Mouse (Mus musculus): ENCODE results near the gene Mxd3. TPM values are rescaled to one million over a fixed set of nuclear protein-coding genes. Genes with fewer than 3 reads are reported as not detected.

Mxd3 gene
- total and polyA plus RNA-seq, 2 experiments from 2014 or later: 3.5 to 6.6 TPM

- 88% methylated on average over 9 of the region's 9 CpGs for WGBS
Observed at GRCm38 (mm10) chr13:55313051-55313450, 16.6 kb downstream of the Mxd3 start.

GRCm38 (mm10) chr13:55312028-55312630 is 17.5 kb downstream of the Mxd3 start:
- H3K4me1 ChIP-seq (ENCODE audit: insufficient read depth, low read length): no peaks in the 10 kb centered on the region
- 93% methylated on average over 8 of the region's 8 CpGs for WGBS
- no peak overlapping the region for H3K4me2 ChIP-seq (ENCODE audit: low read depth, low read length, poor library complexity, severe bottlenecking)
- H3K27ac ChIP-seq (ENCODE audit: low read depth, low read length): no peak overlapping the region
- DNase-seq (ENCODE audit: low spot score) (no peak), ATAC-seq (ENCODE audit: low FRiP score) (no peak)
- no peak for TF ChIP-seq CTCF (IDR thresholded peaks at IDR 0.05)
- peaks cover 61% of the 10 kb centered on the region for H3K36me3 ChIP-seq (ENCODE audit: insufficient read depth, low read length)
- H3K27me3 ChIP-seq (ENCODE audit: insufficient read depth, low read length): no peaks in the 10 kb centered on the region
- H3K9me3 ChIP-seq (ENCODE audit: low read length): no peaks in the 10 kb centered on the region
- H3K4me3 ChIP-seq (ENCODE audit: low read depth, low read length): no peak overlapping the region
- H3K9ac ChIP-seq (replicated peaks; ENCODE audit: low read length, poor library complexity, severe bottlenecking): no peak overlapping the region

More at GRCm38 (mm10) chr13:55313051-55313450, 16.6 kb downstream of the Mxd3 start:
- DNase-seq (ENCODE audit: low spot score): no peak
- Histone ChIP-seq H3K4me1 (ENCODE audit: insufficient read depth, low read length) (no peaks in the 10 kb centered on the region), H3K27ac (ENCODE audit: low read depth, low read length) (no peak overlapping the region), H3K27me3 (ENCODE audit: insufficient read depth, low read length) (no peaks in the 10 kb centered on the region), H3K9ac (replicated peaks; ENCODE audit: low read length, poor library complexity, severe bottlenecking) (no peak overlapping the region), H3K4me3 (ENCODE audit: low read depth, low read length) (no peak overlapping the region), H3K36me3 (ENCODE audit: insufficient read depth, low read length) (peaks cover 52% of the 10 kb centered on the region), H3K9me3 (ENCODE audit: low read length) (no peaks in the 10 kb centered on the region), H3K4me2 (ENCODE audit: low read depth, low read length, poor library complexity, severe bottlenecking) (no peak overlapping the region)
- no peak for TF ChIP-seq CTCF (IDR thresholded peaks at IDR 0.05)
- ATAC-seq (ENCODE audit: low FRiP score): no peak

- Histone ChIP-seq H3K27ac (ENCODE audit: low read depth, low read length) (no peak overlapping the region), H3K4me2 (ENCODE audit: low read depth, low read length, poor library complexity, severe bottlenecking) (no peak overlapping the region), H3K4me3 (ENCODE audit: low read depth, low read length) (no peak overlapping the region), H3K4me1 (ENCODE audit: insufficient read depth, low read length) (no peaks in the 10 kb centered on the region), H3K27me3 (ENCODE audit: insufficient read depth, low read length) (no peaks in the 10 kb centered on the region), H3K9me3 (ENCODE audit: low read length) (no peaks in the 10 kb centered on the region), H3K9ac (replicated peaks; ENCODE audit: low read length, poor library complexity, severe bottlenecking) (no peak overlapping the region), H3K36me3 (ENCODE audit: insufficient read depth, low read length) (peaks cover 37% of the 10 kb centered on the region)
- DNase-seq (ENCODE audit: low spot score) (no peak), ATAC-seq (ENCODE audit: low FRiP score) (no peak)
- no peak for TF ChIP-seq CTCF (IDR thresholded peaks at IDR 0.05)
- 91% methylated on average over 5 of the region's 5 CpGs for WGBS
Observed at GRCm38 (mm10) chr13:55300913-55301312, 28.7 kb downstream of the Mxd3 start.

- no peak overlapping the region for H3K4me3 ChIP-seq (ENCODE audit: low read depth, low read length)
- no peaks in the 10 kb centered on the region for H3K27me3 ChIP-seq (ENCODE audit: insufficient read depth, low read length)
- DNase-seq (ENCODE audit: low spot score) (no peak), ATAC-seq (ENCODE audit: low FRiP score) (no peak)
- WGBS: 96% methylated on average over 1 of the region's 1 CpGs
- no peak overlapping the region for H3K4me2 ChIP-seq (ENCODE audit: low read depth, low read length, poor library complexity, severe bottlenecking)
- H3K9me3 ChIP-seq (ENCODE audit: low read length): no peaks in the 10 kb centered on the region
- H3K9ac ChIP-seq (replicated peaks; ENCODE audit: low read length, poor library complexity, severe bottlenecking): no peak overlapping the region
- TF ChIP-seq CTCF (IDR thresholded peaks at IDR 0.05): no peak
- H3K36me3 ChIP-seq (ENCODE audit: insufficient read depth, low read length): peaks cover 37% of the 10 kb centered on the region
- no peaks in the 10 kb centered on the region for H3K4me1 ChIP-seq (ENCODE audit: insufficient read depth, low read length)
- no peak overlapping the region for H3K27ac ChIP-seq (ENCODE audit: low read depth, low read length)
Observed at GRCm38 (mm10) chr13:55296760-55297159, 32.9 kb downstream of the Mxd3 start.

GRCm38 (mm10) chr13:55288854-55289253 is 40.8 kb downstream of the Mxd3 start:
- Histone ChIP-seq H3K27me3 (ENCODE audit: insufficient read depth, low read length) (no peaks in the 10 kb centered on the region), H3K36me3 (ENCODE audit: insufficient read depth, low read length) (peaks cover 20% of the 10 kb centered on the region), H3K4me1 (ENCODE audit: insufficient read depth, low read length) (no peaks in the 10 kb centered on the region), H3K9me3 (ENCODE audit: low read length) (no peaks in the 10 kb centered on the region), H3K4me2 (ENCODE audit: low read depth, low read length, poor library complexity, severe bottlenecking) (no peak overlapping the region), H3K9ac (replicated peaks; ENCODE audit: low read length, poor library complexity, severe bottlenecking) (no peak overlapping the region), H3K4me3 (ENCODE audit: low read depth, low read length) (no peak overlapping the region), H3K27ac (ENCODE audit: low read depth, low read length) (no peak overlapping the region)
- peak; percentile 43 for TF ChIP-seq CTCF (IDR thresholded peaks at IDR 0.05)
- 82% methylated on average over 3 of the region's 3 CpGs for WGBS
- ATAC-seq (ENCODE audit: low FRiP score): no peak
- DNase-seq (ENCODE audit: low spot score): peak; percentile 8

GRCm38 (mm10) chr13:55277646-55278045 is 52.0 kb downstream of the Mxd3 start:
- H3K27ac ChIP-seq (ENCODE audit: low read depth, low read length): no peak overlapping the region
- H3K4me3 ChIP-seq (ENCODE audit: low read depth, low read length): no peak overlapping the region
- no peak overlapping the region for H3K4me2 ChIP-seq (ENCODE audit: low read depth, low read length, poor library complexity, severe bottlenecking)
- no peak for ATAC-seq (ENCODE audit: low FRiP score)
- no peak for TF ChIP-seq CTCF (IDR thresholded peaks at IDR 0.05)
- H3K27me3 ChIP-seq (ENCODE audit: insufficient read depth, low read length): no peaks in the 10 kb centered on the region
- H3K9me3 ChIP-seq (ENCODE audit: low read length): no peaks in the 10 kb centered on the region
- peaks cover 23% of the 10 kb centered on the region for H3K36me3 ChIP-seq (ENCODE audit: insufficient read depth, low read length)
- DNase-seq (ENCODE audit: low spot score): no peak
- H3K4me1 ChIP-seq (ENCODE audit: insufficient read depth, low read length): no peaks in the 10 kb centered on the region
- H3K9ac ChIP-seq (replicated peaks; ENCODE audit: low read length, poor library complexity, severe bottlenecking): no peak overlapping the region
- 97% methylated on average over 5 of the region's 5 CpGs for WGBS

All from midbrain, postnatal 0 days (tissue).